Mouse (Mus musculus) lung, adult 2 months (tissue): ENCODE data around the gene Prpsap2.

Experiments
- CTCF ChIP-seq: fragments of 200-500 bp; IDR thresholded peaks from 2 replicates; pipeline ENCODE4 v1.5.1; 2011; ENCODE audit warnings: mild to moderate bottlenecking, low read length, control low read depth; ENCODE audit not compliant: insufficient read depth
- POLR2A ChIP-seq: fragments of 200-500 bp; IDR thresholded peaks from 2 replicates; pipeline ENCODE4 v1.6.1; 2011; ENCODE audit warnings: low read depth, mild to moderate bottlenecking, control low read depth, low read length, borderline replicate concordance; ENCODE audit errors: extremely low read depth

- TF ChIP-seq POLR2A: no peak
- TF ChIP-seq CTCF: no peak
These were observed 46.8 kb downstream of the Prpsap2 start for GRCm38 (mm10) chr11:61715130-61715529.
